Mouse (Mus musculus): ENCODE measurements around the gene Olfr1248. TPM values are rescaled to one million over a fixed set of nuclear protein-coding genes. Genes with fewer than 3 reads are reported as not detected.
"Not testable (repeated sequence)": the region's sequence is repeated elsewhere in the genome, so short reads cannot be mapped to it uniquely, and the experiment has no call there.

Olfr1248 gene
- not detected in 2 replicates for polyA plus RNA-seq (2015; fragmentation: Nextera tagmentation; extraction: Ambion mirVana)

DNA sequence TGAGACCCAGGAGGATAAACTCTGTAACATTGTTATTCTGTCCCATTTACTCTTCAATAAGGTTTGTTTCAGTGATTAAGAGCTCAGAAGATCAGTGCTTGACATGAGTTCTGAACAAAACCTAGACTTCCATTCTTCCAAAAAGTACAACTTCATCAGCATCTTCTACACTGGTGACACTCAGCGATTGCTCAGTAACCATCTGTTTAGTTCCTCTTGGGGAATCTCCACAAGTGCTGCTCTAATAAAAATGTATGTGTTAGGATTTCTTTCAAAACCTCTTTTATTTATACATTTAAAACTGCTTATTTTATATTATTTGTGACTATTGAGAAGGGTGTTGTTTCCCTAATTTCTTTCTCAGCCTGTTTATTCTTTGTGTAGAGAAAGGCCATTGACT is at the start of gene Olfr1248:
TSS of gene Olfr1248 (minus strand) at position 101 of the 400 bp plus-strand sequence.
- ATAC-seq; H3K27ac ChIP-seq (ENCODE audit: low read depth); H3K36me3 ChIP-seq (replicated peaks; ENCODE audit: insufficient read depth, low read length); DNase-seq; H3K27me3 ChIP-seq (ENCODE audit: insufficient read depth, low read length); H3K4me2 ChIP-seq (ENCODE audit: low read depth, low read length); H3K9me3 ChIP-seq (ENCODE audit: low read length); H3K4me3 ChIP-seq (ENCODE audit: low read depth, low read length); H3K9ac ChIP-seq (replicated peaks); H3K4me1 ChIP-seq (ENCODE audit: insufficient read depth): not testable (repeated sequence)
- 94% methylated on average over 1 of the region's 1 CpGs for WGBS (ENCODE audit: insufficient replicate concordance)

DNA sequence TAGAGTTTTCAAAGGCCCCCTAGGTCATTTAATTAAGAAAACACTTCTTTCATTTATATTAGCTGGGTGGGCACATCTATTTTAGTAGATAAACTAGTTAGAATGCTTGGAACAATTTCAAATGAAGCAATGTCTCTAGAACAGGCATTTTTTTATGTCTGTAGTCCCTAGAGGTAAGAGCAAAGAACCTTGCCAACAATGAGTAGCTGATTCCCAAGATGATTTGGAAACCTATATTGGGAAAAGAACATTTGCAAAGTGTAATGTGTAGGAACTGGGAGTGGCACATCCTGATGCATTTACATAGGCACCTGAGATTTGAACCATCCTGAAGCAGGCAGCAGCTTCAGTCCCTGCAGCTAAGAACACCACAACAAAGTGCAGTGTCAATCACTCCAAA is 43.3 kb upstream of the Olfr1248 start, which contains the start of gene Olfr1250:
TSS of gene Olfr1250 (minus strand) at position 101 of the 400 bp plus-strand sequence.
- TF ChIP-seq CTCF (IDR thresholded peaks at IDR 0.05; ENCODE audit: low read depth) = no peak
- TF ChIP-seq EP300 (IDR thresholded peaks at IDR 0.05; ENCODE audit: low read depth) = no peak
- ATAC-seq = no peak

DNA sequence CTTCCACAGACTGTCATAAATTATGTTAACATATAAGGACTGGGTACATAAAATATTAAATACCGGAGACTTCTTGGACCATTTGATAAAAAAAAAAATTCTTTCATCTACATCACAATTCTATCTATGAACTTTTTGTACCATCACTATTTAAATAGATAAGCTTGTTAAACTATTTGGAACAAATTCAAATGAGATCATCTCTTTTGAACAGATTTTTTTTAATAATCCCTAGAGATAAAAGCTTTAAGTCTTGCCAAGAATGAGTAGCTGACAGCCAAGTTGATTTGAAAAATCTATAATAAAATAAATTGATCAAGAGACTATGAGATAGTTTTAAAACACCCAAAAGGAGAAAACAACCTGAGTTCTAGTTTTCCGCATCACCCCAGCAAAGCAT is 16.8 kb upstream of the Olfr1248 start, which contains the start of gene Olfr1249:
TSS of gene Olfr1249 (minus strand) at position 101 of the 400 bp plus-strand sequence.
- Histone ChIP-seq H3K4me1 (ENCODE audit: insufficient read depth) (no peaks in the 10 kb centered on the region), H3K36me3 (replicated peaks; ENCODE audit: insufficient read depth, low read length) (no peaks in the 10 kb centered on the region), H3K9ac (replicated peaks) (no peak within 1 kb of the TSS), H3K4me2 (ENCODE audit: low read depth, low read length) (no peak within 1 kb of the TSS), H3K9me3 (ENCODE audit: low read length) (no peaks in the 10 kb centered on the region), H3K4me3 (ENCODE audit: low read depth, low read length) (no peak within 1 kb of the TSS), H3K27ac (ENCODE audit: low read depth) (no peak within 1 kb of the TSS), H3K27me3 (ENCODE audit: insufficient read depth, low read length) (no peaks in the 10 kb centered on the region)
- TF ChIP-seq EP300 (IDR thresholded peaks at IDR 0.05; ENCODE audit: low read depth) (no peak), CTCF (IDR thresholded peaks at IDR 0.05; ENCODE audit: low read depth) (no peak)
- ATAC-seq (no peak), DNase-seq (no peak)
- 78% methylated on average over 2 of the region's 2 CpGs for WGBS (ENCODE audit: insufficient replicate concordance)

More for the DNA sequence above, 43.3 kb upstream of the Olfr1248 start, which contains the start of gene Olfr1250:
- Histone ChIP-seq H3K27ac (ENCODE audit: low read depth) (no peak within 1 kb of the TSS), H3K27me3 (ENCODE audit: insufficient read depth, low read length) (no peaks in the 10 kb centered on the region), H3K9me3 (ENCODE audit: low read length) (no peaks in the 10 kb centered on the region), H3K4me1 (ENCODE audit: insufficient read depth) (no peaks in the 10 kb centered on the region), H3K36me3 (replicated peaks; ENCODE audit: insufficient read depth, low read length) (no peaks in the 10 kb centered on the region), H3K4me3 (ENCODE audit: low read depth, low read length) (no peak within 1 kb of the TSS), H3K9ac (replicated peaks) (no peak within 1 kb of the TSS), H3K4me2 (ENCODE audit: low read depth, low read length) (no peak within 1 kb of the TSS)
- no peak for DNase-seq

DNA sequence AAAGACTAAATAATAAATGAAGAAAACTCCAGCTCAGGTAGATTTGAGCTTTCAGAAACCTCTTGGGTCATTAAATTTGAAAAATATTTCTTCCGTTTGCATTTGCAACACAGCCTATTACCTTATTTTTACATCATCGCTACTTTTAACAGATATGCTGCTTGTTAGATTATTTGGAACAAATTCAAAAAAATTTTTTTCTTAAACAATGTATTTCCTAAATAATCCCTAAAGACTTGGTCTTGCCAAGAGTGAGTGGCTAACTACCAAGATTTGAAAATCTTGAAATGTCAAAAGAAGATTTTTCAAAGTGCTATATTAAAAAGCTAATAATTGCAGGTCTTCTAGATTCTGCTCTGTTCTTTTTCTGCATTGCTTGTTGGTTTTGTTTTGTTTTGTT is 4.0 kb downstream of the Olfr1248 start, which contains the start of gene Olfr1247:
TSS of gene Olfr1247 (minus strand) at position 101 of the 400 bp plus-strand sequence.
- Histone ChIP-seq H3K9ac (replicated peaks) (no peak within 1 kb of the TSS), H3K27me3 (ENCODE audit: insufficient read depth, low read length) (no peaks in the 10 kb centered on the region), H3K4me2 (ENCODE audit: low read depth, low read length) (no peak within 1 kb of the TSS), H3K4me1 (ENCODE audit: insufficient read depth) (no peaks in the 10 kb centered on the region), H3K4me3 (ENCODE audit: low read depth, low read length) (no peak within 1 kb of the TSS), H3K27ac (ENCODE audit: low read depth) (no peak within 1 kb of the TSS), H3K9me3 (ENCODE audit: low read length) (no peaks in the 10 kb centered on the region), H3K36me3 (replicated peaks; ENCODE audit: insufficient read depth, low read length) (no peaks in the 10 kb centered on the region)
- DNase-seq (no peak), ATAC-seq (no peak)
- TF ChIP-seq EP300 (IDR thresholded peaks at IDR 0.05; ENCODE audit: low read depth) (no peak), CTCF (IDR thresholded peaks at IDR 0.05; ENCODE audit: low read depth) (no peak)
- WGBS (ENCODE audit: insufficient replicate concordance) = 86% methylated on average over 2 of the region's 2 CpGs

DNA sequence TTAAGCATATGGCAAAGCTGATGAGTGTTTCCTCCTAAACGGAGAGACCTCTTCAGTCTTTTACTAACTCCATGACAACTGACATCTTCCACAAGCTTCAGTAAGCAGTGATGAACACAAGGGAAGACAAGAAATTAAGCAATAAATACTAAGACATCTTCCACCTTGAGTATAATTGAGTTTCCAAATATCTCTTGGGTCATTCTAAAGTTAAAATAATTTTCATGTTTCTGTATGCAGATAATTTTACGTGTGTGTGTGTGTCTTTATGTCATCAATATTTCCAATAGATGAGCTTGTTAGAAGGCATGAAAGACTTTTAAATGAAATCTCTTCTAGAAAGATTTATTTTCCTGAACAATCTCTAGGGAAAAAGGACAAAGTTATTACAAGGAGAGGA is 25.0 kb downstream of the Olfr1248 start, which contains the start of gene Olfr1246:
TSS of gene Olfr1246 (minus strand) at position 101 of the 400 bp plus-strand sequence.
- H3K4me3 ChIP-seq (ENCODE audit: low read depth, low read length) = no peak within 1 kb of the TSS
- no peak within 1 kb of the TSS for H3K9ac ChIP-seq (replicated peaks)
- H3K9me3 ChIP-seq (ENCODE audit: low read length) = no peaks in the 10 kb centered on the region
- TF ChIP-seq CTCF (IDR thresholded peaks at IDR 0.05; ENCODE audit: low read depth) (no peak), EP300 (IDR thresholded peaks at IDR 0.05; ENCODE audit: low read depth) (no peak)
- no peaks in the 10 kb centered on the region for H3K27me3 ChIP-seq (ENCODE audit: insufficient read depth, low read length)
- 81% methylated on average over 2 of the region's 2 CpGs for WGBS (ENCODE audit: insufficient replicate concordance)
- H3K4me2 ChIP-seq (ENCODE audit: low read depth, low read length) = no peak within 1 kb of the TSS
- no peak for ATAC-seq
- DNase-seq = no peak
- no peaks in the 10 kb centered on the region for H3K4me1 ChIP-seq (ENCODE audit: insufficient read depth)
- H3K36me3 ChIP-seq (replicated peaks; ENCODE audit: insufficient read depth, low read length) = no peaks in the 10 kb centered on the region
- no peak within 1 kb of the TSS for H3K27ac ChIP-seq (ENCODE audit: low read depth)

DNA sequence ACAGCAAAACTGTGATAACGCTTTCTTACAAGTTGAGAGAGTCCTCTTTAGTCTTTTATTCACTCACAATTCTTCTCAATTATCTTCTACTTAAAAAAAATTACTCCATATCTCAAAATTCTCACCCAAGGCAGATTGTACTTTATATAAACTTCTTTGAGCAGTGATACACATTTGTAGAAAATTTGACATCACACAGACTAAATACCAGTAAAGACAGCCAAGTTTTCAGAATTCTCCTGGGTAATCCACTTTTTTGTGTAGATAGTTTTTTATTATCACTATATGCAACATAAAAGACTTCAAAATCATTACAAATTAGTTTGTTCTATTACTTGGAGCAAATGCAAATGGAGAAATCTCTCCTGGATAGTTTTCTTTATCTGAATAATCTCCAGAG is 39.7 kb downstream of the Olfr1248 start, which contains the start of gene Olfr1245:
TSS of gene Olfr1245 (minus strand) at position 101 of the 400 bp plus-strand sequence.
- Histone ChIP-seq H3K27me3 (ENCODE audit: insufficient read depth, low read length) (no peaks in the 10 kb centered on the region), H3K9me3 (ENCODE audit: low read length) (no peaks in the 10 kb centered on the region)

More for the DNA sequence above, 39.7 kb downstream of the Olfr1248 start, which contains the start of gene Olfr1245:
- no peak within 1 kb of the TSS for H3K4me2 ChIP-seq (ENCODE audit: low read depth, low read length)
- no peak within 1 kb of the TSS for H3K27ac ChIP-seq (ENCODE audit: low read depth)
- no peak for DNase-seq
- TF ChIP-seq EP300 (IDR thresholded peaks at IDR 0.05; ENCODE audit: low read depth) (no peak), CTCF (IDR thresholded peaks at IDR 0.05; ENCODE audit: low read depth) (no peak)
- no peak for ATAC-seq
- WGBS (ENCODE audit: insufficient replicate concordance) = 70% methylated on average over 1 of the region's 1 CpGs
- no peak within 1 kb of the TSS for H3K9ac ChIP-seq (replicated peaks)
- H3K4me1 ChIP-seq (ENCODE audit: insufficient read depth) = no peaks in the 10 kb centered on the region
- no peaks in the 10 kb centered on the region for H3K36me3 ChIP-seq (replicated peaks; ENCODE audit: insufficient read depth, low read length)
- no peak within 1 kb of the TSS for H3K4me3 ChIP-seq (ENCODE audit: low read depth, low read length)

Other genes starting within 250 kb of the Olfr1248 start
- not detected in 2 replicates for gene Olfr1238, start 208.6 kb downstream of the Olfr1248 start, polyA plus RNA-seq (2015; fragmentation: Nextera tagmentation; extraction: Ambion mirVana)
- gene Olfr1239, start 197.8 kb downstream of the Olfr1248 start, polyA plus RNA-seq (2015; fragmentation: Nextera tagmentation; extraction: Ambion mirVana) = not detected in 2 replicates
- not detected in 2 replicates for gene Olfr1240, start 175.2 kb downstream of the Olfr1248 start, polyA plus RNA-seq (2015; fragmentation: Nextera tagmentation; extraction: Ambion mirVana)
- not detected in 2 replicates for gene Olfr1241, start 131.1 kb downstream of the Olfr1248 start, polyA plus RNA-seq (2015; fragmentation: Nextera tagmentation; extraction: Ambion mirVana)
- not detected in 2 replicates for gene Olfr1242, start 119.9 kb downstream of the Olfr1248 start, polyA plus RNA-seq (2015; fragmentation: Nextera tagmentation; extraction: Ambion mirVana)
- not detected in 2 replicates for gene Olfr1243, start 86.8 kb downstream of the Olfr1248 start, polyA plus RNA-seq (2015; fragmentation: Nextera tagmentation; extraction: Ambion mirVana)
- gene Olfr1245, start 39.8 kb downstream of the Olfr1248 start, polyA plus RNA-seq (2015; fragmentation: Nextera tagmentation; extraction: Ambion mirVana) = not detected in 2 replicates
- gene Olfr1246, start 25.1 kb downstream of the Olfr1248 start, polyA plus RNA-seq (2015; fragmentation: Nextera tagmentation; extraction: Ambion mirVana) = not detected in 2 replicates
- gene Olfr1247, start 4.1 kb downstream of the Olfr1248 start, polyA plus RNA-seq (2015; fragmentation: Nextera tagmentation; extraction: Ambion mirVana) = not detected in 2 replicates
- gene Olfr1249, start 16.7 kb upstream of the Olfr1248 start, polyA plus RNA-seq (2015; fragmentation: Nextera tagmentation; extraction: Ambion mirVana) = not detected in 2 replicates
- gene Olfr1250, start 43.2 kb upstream of the Olfr1248 start, polyA plus RNA-seq (2015; fragmentation: Nextera tagmentation; extraction: Ambion mirVana) = not detected in 2 replicates
- not detected in 2 replicates for gene Olfr1251, start 53.7 kb upstream of the Olfr1248 start, polyA plus RNA-seq (2015; fragmentation: Nextera tagmentation; extraction: Ambion mirVana)
- gene Olfr1252, start 106.8 kb upstream of the Olfr1248 start, polyA plus RNA-seq (2015; fragmentation: Nextera tagmentation; extraction: Ambion mirVana) = not detected in 2 replicates
- not detected in 2 replicates for gene Olfr1253, start 138.8 kb upstream of the Olfr1248 start, polyA plus RNA-seq (2015; fragmentation: Nextera tagmentation; extraction: Ambion mirVana)
- gene Olfr1254, start 175.4 kb upstream of the Olfr1248 start, polyA plus RNA-seq (2015; fragmentation: Nextera tagmentation; extraction: Ambion mirVana) = not detected in 2 replicates
- not detected in 2 replicates for gene Olfr1255, start 193.8 kb upstream of the Olfr1248 start, polyA plus RNA-seq (2015; fragmentation: Nextera tagmentation; extraction: Ambion mirVana)
- gene Olfr1256, start 223.3 kb upstream of the Olfr1248 start, polyA plus RNA-seq (2015; fragmentation: Nextera tagmentation; extraction: Ambion mirVana) = not detected in 2 replicates
- gene Olfr48, start 230.0 kb upstream of the Olfr1248 start, polyA plus RNA-seq (2015; fragmentation: Nextera tagmentation; extraction: Ambion mirVana) = not detected in 2 replicates